Mouse (Mus musculus): Measurements from ENCODE around the gene Mup2.
"Not testable (repeated sequence)": the region's sequence is repeated elsewhere in the genome, so short reads cannot be mapped to it uniquely, and the experiment has no call there.

Mup2 gene

DNA sequence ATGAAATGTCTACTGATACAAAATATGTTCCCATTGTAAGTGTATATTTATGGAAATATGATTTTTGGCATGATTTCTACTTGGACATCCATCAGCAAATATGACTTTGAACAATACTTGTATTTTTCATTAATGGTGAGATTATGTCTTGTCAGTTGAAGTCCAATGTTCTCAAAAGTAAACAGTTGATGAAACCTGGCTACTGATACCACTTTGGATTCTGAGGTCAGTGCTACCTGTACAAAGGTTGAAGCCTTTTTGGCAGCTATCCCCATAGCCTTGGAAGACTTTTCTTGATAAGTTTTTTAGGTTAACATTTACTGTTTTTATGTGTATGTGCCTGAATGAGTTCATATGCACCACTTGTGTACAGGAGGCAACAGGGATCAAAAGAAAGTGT is at the start of gene Mup2:
Gene Mup2, minus strand, starts transcription at position 101 of the 400 bp plus-strand sequence.
- CTCF ChIA-PET, result not testable (repeated sequence)

All from spleen, embryonic (tissue).